Mouse (Mus musculus) embryo, embryonic 11 days (tissue): ENCODE measurements at regions not wholly inside any gene's neighbourhood (a gene's known extent, or its start where the extent isn't known, plus 50 kb on each side); places are given as distances from the start of the nearest gene placed in this dataset.

ENCODE experiments used
- DNase-seq: peaks from one replicate; pipeline ENCODE4 v3.0.0-alpha.2; 2015

DNA sequence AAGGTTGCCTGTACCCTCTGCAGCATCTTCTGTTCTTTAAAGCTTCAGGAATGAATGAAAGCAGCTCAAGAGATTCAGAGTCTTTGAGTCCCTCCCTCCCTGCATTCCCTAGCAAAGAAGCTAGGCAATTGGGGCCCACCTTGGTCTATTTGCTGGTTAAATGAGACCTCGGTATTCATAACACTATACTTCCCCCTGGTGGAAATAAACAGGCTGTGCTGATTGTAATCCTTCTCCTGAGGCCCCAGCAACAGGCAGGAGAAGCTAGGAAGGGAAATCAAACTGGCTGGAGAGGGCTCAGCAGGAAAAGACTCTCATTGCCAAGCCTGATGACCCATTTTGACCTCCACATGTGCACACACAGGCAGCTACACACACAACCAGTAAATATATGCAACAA, 137.1 kb downstream of the Sh3bp4 start:
- peak; percentile 71 for DNase-seq

DNA sequence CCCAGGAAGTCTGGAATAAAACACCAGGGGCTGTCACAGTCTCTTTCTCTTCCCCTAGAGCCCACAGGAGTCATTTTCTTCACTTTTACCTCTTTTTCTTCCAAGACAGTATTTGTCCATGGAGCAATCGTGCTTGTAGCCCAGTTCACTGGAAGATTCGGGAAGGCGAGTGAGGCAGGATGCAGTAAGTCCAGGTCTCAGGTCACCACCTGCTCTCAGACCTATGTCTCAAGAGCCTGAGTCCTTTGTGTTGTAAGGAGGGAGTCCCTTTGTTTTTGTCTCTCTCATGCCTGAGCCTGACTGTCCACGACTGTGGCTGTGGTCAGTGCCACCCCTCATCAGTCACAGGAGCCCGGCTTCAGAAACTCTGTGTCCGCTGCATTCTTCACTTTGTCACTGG, 140.9 kb downstream of the Sh3bp4 start:
- DNase-seq, result no peak

DNA sequence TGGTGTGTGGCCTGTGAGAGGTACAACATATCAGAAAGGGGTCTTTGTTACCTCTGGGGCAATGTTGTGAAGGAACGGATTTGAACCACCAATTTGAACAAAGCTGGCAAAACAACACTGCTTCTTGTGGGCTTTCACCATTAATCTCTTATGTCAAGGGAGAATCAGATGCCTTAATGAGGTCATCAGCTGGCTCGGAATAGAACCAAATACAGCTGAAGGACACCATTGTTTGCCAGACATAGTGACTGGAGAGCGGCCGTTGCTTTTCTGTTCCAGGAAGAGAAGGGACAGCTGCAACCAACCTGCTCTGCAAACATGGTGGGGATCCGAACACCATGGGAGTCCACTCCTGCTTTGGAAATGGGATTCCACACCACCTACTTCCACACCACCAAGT, 158.2 kb downstream of the Sh3bp4 start:
- DNase-seq, result no peak

DNA sequence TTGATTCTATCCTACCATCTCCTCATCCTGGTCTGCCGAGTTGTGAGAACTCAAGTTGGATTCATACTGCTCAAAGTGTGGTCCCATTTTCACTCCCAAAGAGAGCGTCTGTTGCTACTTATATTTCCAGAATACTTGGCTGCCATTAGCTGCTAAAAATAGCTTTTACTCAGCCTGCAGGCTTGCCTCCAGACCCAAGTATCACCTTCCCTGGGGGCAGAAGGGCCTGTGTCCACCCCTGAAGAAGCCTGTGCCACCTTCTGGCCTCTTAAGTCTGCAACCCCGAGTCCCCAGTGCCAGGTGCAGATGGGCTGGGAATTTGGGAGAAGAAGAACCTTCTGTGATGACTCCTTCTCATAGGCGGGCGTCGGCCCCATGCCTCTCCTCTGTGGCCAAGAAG, 161.5 kb downstream of the Sh3bp4 start:
- DNase-seq, result no peak

DNA sequence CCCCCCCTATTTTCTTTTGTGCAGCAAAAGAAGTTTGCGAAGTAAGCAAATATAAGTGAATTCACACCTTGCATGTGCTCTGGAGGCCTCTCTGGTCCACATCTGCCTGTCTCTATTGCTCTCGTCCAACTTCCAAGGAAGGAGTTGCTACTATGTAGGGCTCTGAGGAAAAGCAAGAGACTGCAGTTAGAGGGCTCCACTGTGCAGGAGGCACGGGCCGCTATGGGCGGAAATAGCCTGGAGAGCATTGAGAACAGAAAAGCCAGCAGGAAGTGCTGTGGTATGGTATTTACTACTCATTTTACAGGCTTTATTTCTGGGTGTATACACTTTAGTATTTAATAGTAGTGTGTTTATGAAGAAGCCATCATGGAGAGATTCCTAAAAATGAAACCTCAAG, 162.2 kb downstream of the Sh3bp4 start:
- DNase-seq, result no peak

DNA sequence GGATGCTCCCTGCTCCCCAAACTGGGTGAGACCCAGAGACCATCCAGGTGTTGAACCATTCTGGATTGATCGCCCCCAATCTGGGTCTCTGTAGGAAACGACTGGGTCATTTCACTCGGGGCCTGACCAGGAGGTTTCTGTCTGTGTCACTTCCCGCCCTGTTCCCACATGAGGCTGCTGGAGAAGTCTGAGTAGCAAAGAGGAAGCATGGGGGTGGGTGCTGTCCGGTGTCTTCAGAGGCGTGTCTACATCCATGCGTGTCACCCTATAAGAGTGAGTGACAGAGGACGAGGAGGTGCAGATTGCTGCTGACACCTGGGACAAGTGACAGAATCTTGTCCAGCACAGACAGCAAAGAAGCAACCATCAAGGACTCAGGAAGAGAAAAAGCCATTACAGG, 164.7 kb downstream of the Sh3bp4 start:
- no peak for DNase-seq

DNA sequence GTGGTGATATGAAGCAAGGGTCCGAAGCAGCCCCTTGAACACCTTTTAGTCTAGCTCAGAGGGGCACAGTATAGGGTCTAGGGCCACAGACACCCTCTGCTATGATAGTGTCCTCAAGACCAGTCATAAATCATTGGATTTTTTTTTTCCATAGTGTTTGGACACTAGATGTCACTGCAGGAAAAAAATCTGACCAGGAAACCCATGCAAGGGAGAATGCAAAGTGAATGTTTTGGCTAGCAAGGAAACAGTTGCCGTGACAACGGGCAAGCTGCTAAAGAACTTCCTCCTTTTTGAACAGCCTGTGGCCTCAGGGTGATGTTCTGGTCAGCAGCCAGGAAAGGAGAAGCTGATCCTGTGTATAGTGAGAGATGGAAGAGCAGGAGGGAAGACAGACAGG, 165.1 kb downstream of the Sh3bp4 start:
- DNase-seq, result peak; percentile 89

DNA sequence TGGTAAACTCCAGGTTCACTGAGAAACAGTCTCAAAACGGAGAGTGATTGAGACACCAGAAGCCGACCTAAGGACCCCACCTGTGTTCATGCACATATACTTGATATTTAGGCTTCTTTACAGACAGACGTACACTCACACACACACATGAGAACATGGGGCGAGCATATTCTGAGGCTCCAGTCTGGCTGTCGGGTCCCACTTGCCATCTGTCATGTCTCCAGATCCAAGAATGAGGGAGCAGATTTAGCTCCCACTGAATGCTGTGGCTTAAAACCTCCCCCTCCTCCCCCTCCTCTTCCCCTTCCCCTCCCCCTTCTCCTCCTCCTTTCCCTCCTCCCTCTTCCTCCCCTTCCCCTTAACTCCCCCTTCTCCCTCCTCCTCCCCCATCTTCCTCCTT, 167.5 kb downstream of the Sh3bp4 start:
- DNase-seq, result no peak

DNA sequence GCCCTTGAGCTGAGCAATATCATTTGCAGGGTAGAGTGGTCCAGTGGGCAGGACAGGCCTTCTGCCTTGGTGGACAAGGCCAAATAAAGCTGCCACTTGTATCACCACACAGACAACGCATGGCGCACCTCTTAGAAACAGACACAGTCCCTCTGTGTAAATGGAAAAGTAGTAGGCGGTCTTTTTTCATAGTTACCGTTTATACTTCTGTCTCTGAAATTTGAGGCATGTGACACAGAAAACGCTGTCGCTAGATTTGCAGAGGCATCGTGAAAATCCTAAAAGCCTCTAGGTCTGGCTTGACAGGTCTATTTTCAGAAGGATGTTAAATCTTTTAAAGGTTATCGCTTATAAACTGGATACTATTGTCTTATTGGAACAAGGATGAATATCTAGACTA, 174.4 kb downstream of the Sh3bp4 start:
- DNase-seq, result no peak

DNA sequence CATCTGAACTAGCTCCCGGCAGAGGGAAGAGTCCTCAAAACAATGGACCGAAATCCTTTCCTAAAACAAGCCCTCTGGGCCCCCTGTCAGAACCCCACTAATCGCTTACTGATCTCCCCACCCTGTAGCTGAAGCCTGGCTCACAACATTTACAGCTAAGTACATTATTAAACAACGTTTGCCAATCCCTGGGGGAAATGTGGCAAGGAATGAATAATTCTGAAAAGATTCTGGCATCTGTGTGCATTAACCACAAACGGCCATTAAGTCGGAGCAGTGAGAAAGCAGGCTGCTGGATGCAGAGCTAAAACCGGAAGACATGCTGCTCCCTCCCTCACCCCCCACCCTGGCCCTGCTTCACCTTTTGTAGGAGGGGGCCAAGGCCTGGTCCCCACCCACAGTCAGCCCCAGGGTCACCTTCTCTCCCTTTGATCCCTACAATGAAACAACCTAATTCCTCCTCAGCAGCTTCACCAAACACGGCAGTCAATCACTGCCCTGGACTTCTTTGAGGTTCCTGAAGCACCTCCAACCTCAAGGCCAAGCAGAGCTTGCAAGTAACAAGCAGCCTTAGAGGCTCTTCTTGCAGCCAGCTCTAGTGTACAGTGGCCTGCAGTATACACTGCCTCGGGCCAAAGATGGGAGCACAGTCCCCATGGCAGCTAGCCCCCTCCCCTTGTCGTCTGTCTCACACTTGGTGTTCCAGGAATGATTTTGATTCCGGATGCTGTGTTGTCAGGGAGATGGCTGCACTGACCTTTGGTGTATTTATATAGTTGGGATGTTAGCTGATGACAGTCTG, 175.2 kb downstream of the Sh3bp4 start:
- peak; percentile 37 for DNase-seq

DNA sequence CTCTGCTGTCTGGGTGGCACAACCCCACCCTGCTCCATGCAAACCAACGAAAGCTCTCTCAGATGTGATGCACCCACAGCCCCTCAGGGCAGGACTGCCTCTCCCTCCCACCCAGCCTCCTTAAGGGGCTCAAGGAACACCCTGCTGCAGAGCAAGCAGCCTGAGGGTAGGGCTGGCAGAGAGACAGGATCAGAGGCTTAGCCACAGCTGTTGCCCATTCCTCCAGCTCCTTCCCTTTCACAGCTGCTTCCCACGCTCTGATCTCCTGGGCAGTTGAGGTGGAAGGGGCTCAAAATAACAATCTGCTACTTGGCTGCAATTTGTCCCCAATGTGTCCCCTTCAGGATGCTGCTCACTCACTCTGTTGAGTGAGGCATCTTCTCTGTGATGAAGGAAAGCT, 181.5 kb downstream of the Sh3bp4 start:
- DNase-seq, result no peak

DNA sequence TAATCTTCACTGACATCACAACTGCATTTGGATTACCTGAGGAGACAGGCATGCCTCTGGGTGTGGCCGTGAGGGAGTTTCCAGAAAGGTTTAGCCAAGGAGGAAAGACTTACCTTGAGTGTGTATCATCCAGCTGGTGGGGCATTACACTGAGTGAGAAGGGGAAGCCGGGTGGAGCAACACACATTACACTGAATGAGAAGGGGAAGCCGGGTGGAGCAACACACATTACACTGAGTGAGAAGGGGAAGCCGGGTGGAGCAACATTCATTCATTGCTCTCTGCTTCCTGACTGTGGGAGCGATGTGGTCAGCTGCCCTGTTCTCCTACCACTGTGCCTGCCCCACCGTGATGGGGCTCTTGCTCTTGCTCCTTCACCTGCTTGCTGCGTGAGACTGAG, 182.3 kb downstream of the Sh3bp4 start:
- DNase-seq, result no peak

DNA sequence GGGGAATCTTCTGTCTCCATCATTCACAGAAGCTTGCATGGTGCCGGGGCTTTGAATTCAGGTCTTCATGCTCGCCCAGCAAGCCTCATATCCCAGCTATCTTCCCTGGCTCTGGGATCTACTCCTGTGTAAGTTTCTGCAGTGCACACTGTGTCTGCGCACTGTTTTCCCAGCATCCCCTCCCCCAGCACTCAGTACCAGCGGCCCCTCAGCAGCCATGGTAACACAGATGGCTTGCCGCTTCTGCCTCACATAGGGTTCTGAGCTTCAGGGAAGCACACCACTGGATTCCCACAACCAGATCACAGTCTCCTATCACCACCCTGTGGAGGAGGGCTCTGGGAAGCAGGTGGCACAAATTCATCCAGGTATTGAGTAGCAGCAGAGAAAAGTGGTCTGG, 187.7 kb downstream of the Sh3bp4 start:
- DNase-seq, result no peak

DNA sequence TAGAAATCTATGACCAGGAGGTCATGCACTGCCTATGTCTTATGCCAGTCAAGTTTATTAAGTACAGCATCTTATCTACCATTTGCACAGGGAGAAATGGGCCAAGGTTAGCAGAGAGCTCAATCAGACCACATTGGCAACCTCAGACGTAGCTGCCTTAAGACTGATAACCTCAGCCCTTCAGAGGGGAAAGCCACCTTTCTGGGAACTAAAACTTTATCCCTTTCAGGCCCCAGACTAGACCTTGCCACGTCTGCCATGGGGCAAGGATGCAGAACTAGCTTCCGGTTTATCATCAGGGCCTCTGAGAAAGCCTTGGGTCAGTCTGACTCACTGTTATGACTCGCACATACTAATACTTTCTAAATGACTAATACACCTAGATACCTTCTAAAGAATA, 188.8 kb upstream of the Agap1 start:
- no peak for DNase-seq

DNA sequence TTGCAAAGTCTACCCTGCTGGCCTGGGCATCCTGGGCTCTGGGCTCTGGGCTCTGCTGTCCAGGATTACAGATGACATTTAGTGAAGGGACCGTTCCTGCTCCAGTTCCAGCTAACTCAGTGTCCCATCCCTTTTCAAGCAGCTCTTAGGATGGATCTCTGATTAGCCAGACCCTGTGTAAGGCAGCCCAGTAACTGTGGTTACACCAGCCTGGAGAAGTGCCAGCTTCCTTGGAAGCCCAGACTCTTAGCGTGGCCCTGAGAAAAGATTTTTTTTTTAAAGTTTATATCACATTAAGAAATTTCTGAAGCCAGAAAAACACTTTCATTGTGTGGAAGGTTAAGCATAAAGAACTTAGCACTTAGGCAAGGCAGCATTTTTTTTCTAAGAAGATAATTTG, 185.8 kb upstream of the Agap1 start:
- DNase-seq, result no peak

DNA sequence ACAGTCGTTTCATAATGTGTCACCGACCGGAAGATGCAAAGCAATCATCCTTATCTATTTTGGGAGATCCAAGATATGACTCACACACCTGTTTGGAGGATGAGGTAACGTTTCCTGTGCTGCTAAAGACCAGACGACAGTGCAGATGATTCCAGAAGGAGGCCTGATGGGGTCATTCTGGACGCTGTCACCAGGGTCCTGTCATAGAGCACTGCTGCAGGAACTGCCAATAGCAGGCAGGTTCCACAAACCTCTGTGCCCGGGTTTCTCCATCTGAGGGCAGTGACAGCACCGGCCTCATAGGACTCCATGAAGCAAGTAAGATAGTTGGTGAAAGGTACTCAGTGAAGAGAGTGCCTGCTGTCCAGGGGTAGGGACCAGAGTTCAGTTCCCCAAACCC, 182.9 kb upstream of the Agap1 start:
- DNase-seq, result no peak

DNA sequence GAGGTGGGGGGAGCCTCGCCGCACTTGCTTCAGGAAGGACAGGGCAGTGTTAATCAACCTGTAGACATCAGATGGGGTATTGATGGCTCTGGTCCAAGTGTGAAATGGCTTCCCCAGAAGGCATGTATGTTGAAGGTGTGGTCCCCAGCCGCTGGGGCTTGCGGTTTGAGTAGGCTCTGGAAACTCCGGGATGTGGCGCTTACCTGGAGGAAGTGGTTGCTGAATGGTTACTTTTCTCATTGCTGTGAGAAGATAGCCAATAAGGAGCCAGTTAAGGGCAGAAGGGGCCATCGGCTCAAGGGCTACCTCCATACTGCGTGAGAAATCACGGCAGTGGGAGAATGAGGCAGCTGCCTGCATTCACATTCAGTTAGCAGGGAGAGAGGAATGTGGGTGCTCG, 181.6 kb upstream of the Agap1 start:
- no peak for DNase-seq

DNA sequence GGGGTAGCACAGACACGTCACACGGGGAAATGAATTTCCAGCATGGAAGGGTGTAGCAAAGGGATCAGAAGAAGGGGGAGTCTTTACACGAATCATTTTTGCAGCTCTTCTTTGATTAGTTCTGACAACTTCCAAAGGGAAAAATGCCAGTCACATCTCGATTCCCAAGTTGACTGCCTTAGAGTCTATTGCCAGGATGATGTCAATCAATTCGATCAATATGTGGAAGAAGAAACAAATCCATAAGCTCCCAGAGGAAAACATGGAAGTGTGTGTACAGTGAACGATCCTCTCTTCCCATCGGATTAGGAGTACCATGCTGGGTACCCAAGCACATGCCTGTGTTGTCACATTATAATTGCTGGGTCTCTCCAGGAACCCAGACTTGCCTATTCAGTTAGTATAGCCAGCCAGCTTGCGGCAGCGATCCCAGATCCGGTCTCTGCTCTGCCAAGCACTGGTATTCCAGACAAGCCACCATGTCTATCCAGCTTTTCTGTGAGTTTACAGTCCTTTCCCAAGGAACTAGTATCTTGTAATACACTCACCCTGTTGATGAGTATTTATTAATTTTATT, 180.7 kb upstream of the Agap1 start:
- no peak for DNase-seq

DNA sequence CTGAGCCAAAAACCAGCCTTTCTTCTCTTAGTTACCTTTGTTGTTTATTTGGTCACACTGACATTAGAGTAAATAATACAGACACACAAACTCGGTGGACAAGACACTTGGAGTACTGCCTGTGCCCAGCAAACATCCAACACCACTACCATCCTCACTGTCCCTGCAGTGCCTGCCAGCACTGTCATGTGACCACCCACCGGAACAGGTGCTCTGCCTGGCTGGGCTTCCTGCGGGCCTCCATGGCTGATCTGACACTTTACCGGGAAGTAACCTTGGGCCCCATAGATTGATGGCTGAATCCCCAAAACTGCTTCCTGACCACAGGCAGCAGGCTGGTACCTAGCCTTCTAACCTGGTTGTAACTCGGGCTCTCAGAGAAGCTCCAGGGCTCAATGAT, 175.2 kb upstream of the Agap1 start:
- no peak for DNase-seq

DNA sequence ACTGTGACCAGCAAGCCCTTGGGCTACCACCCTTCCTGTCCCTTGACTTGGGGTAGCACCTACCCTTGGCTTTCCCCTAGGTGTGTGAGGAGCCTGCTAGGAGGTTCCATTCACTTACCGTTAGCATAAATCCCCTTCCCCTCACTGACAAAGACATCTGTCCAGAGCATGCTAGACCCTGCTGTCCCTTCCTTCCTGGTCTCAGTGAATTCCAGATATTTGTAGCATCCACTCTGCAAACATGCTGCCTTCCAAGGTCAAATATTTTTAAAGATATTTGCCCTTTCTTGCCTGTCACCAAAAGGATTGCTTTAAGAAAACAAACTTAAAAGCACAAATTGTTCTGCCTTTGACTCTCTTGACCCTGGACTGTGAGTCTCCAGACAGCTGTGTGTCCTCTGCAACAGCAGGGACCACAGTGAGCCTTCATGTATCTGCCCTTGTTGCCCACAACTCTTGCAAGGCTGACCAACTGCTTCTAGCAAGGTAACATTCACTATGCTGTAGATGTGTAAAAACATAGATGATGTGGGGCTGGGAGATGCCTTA, 173.4 kb upstream of the Agap1 start:
- DNase-seq, result no peak

DNA sequence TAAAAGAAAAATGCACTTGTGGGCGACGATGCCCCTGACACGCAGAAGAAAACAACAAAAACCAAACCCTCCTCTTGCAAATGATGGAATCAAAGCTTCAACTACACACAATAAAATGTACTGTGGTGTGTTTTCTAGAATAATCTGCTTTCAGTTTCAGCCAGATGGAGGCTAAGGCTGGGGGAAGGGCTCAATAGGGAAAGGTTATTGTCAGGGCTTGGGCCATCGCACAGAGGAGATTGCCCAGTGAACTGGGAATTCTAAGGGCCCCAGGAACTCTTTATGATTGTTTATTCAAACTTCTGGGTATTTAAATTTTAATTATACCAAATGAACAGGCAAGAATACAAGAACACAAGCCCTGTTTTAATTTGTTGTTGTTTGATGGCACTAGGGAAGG, 169.6 kb upstream of the Agap1 start:
- no peak for DNase-seq

DNA sequence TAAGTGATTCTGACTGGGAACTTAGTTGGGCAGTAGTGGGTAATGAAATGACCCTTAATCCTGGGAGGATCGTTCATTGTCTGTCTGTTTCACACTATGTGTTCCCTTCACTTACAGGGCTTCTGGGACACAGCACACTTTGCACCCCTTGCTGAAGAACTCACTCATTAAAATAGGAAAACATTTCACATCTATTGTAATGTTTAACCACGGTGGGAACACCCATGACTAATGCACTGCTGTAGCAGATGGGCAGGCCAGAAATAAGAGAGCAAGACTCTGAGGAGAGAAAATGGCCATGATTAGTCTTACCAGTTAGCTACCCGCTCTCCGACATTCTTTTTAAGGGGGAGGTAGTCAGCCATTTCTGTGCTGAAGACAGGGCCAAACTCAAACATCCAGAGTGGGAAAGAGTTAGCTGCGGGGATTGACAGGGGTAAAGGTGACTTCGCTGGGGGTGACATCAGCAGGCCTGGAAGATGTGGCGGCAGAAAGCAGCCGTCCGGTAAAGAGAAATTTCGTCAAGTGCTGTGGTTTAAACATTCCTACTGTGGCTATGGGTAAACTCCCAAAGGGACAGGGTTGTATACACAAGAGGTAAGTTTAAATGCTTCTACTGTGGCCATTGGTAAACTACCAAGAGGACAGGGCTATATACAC, 167.3 kb upstream of the Agap1 start:
- no peak for DNase-seq

DNA sequence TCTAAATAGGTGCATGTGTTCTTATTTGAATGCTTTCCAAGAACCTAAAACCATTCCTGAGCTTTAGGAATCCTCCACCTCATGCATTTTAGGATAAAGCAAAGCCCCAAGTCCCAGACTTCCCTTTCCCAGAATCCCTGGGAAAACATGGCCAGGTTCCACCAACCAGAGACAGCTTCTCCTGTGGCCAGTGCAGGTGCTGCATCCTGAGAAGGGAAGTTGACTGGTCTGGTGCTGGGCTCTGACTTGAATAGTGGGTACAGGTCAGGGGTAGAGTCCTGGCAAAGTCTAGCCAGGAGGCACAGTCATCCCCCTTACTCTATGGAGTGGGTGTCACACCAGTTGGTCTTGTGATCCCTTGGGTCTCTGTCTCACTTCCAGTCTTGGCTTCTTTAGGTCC, 166.6 kb upstream of the Agap1 start:
- no peak for DNase-seq

DNA sequence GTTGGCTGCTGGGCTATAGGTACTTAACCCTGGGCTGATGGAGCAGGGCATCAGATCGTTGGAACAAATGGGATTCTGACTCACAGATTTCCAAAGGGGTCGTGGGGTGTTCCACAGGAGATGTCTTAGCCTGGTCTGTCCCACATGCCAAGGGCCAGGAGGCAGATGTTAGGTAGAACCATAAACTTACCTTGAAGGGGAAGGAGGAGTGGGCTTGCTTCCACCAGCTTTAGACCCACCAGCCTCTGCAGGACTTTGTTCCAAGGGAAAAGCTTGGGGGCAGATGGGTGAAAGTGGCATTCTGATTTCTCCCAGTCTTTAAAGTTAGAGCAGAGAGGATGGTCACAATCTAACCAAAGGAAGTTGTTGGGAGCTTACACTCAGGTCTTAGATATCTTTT, 165.7 kb upstream of the Agap1 start:
- DNase-seq, result no peak
